In the genomic region with DNA sequence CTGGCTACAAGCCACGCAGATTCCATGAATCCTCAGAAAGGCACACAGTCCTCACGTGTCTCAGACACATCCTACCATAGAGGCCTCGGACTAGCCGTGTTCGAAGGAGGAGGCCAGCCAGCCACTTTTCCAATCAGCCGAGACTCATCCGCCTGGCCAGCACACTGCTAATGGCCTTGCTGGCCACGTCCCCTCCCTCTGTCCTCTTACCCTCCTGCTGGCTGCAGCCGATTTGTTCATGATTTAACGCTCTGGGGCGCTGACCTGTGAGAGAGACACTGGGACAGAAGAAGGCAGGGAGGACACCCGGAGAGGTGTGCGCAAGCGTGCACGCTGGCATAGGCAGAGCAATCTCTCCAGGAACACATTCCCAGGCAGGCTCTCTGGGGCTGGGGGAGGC, we compare ENCODE assay signal across 15 mouse cellular contexts.
"Had no signal": no experiment of that assay in that cellular context is flagged by ENCODE, and none has a peak within 500 bp of the region (broad histone marks: within the 10 kb centered on the region; RNA-seq: fewer than 3 reads in every experiment).

No protein-coding gene starts in this region.

- H3K9ac ChIP-seq: liver, embryonic 15.5 days; lung, embryonic 14.5 days; midbrain, embryonic 15.5 days; neural tube, embryonic 12.5 days had no signal

- DNase-seq: lung, embryonic 14.5 days; lung, postnatal 14 days; thymus, postnatal 14 days had no signal

- H3K4me2 ChIP-seq: liver, embryonic 11.5 days; liver, embryonic 15.5 days; lung, embryonic 14.5 days; midbrain, embryonic 11.5 days; midbrain, embryonic 15.5 days; neural tube, embryonic 12.5 days had no signal

- ATAC-seq: inflammation-experienced regulatory T-cells, adult 6 months; intestine, postnatal 0 days; midbrain, embryonic 15.5 days had no signal

- H3K36me3 ChIP-seq: limb, embryonic 10.5 days; liver, embryonic 15.5 days; midbrain, embryonic 15.5 days; neural tube, embryonic 12.5 days had no signal

- H3K27ac ChIP-seq: left cerebral cortex, adult 2 months; limb, embryonic 10.5 days; liver, embryonic 15.5 days; macrophage; midbrain, embryonic 15.5 days; neural tube, embryonic 12.5 days; stomach, postnatal 0 days had no signal

- H3K9me3 ChIP-seq: limb, embryonic 10.5 days; liver, embryonic 15.5 days; midbrain, embryonic 15.5 days; neural tube, embryonic 12.5 days had no signal

- H3K4me3 ChIP-seq: left cerebral cortex, adult 2 months; limb, embryonic 10.5 days; liver, embryonic 15.5 days; megakaryocyte, embryonic 14.5 days; midbrain, embryonic 15.5 days; neural tube, embryonic 12.5 days had no signal
